Mouse (Mus musculus): ENCODE measurements around the gene Rbm15b. TPM values are rescaled to one million over a fixed set of nuclear protein-coding genes. Genes with fewer than 3 reads are reported as not detected.

The Rbm15b gene
- total RNA-seq (2021) (10 to 100 TPM; 27.4 to 32.9 TPM), polyA plus RNA-seq (2012; rRNA removed) (11.2 and 12.7 TPM in 2 replicates)
- long read RNA-seq, full-length matches to known transcripts = 19 of 19 reads
- long read RNA-seq, partial matches to known transcripts = 0 of 19 reads
- long read RNA-seq, other reads (novel, unspliced or antisense) = 0 of 19 reads

- DNase-seq = peak; percentile 98
These were observed at the start of gene Rbm15b for GRCm38 (mm10) chr9:106886828-106887702. Gene Rbm15b, minus strand, starts transcription at chr9:106887428.

GRCm38 (mm10) chr9:106934998-106935397 is 47.8 kb upstream of the Rbm15b start:
- DNase-seq = no peak

GRCm38 (mm10) chr9:106914878-106915277 is 27.6 kb upstream of the Rbm15b start:
- no peak for DNase-seq

GRCm38 (mm10) chr9:106913759-106914158 is 26.5 kb upstream of the Rbm15b start:
- DNase-seq = no peak

GRCm38 (mm10) chr9:106911624-106912023 is 24.4 kb upstream of the Rbm15b start:
- no peak for DNase-seq

- no peak for DNase-seq
These were observed 21.5 kb upstream of the Rbm15b start for GRCm38 (mm10) chr9:106908715-106909114.

GRCm38 (mm10) chr9:106908174-106908573 is 20.9 kb upstream of the Rbm15b start:
- DNase-seq = no peak

- DNase-seq = no peak
These were observed 19.4 kb upstream of the Rbm15b start for GRCm38 (mm10) chr9:106906597-106906996.

- DNase-seq = peak; percentile 42
These were observed 16.5 kb upstream of the Rbm15b start for GRCm38 (mm10) chr9:106903791-106904134.

GRCm38 (mm10) chr9:106903099-106903790 is 16.0 kb upstream of the Rbm15b start:
- no peak for DNase-seq

- no peak for DNase-seq
These were observed 14.4 kb upstream of the Rbm15b start for GRCm38 (mm10) chr9:106901596-106901995.

GRCm38 (mm10) chr9:106898901-106899300 is 11.7 kb upstream of the Rbm15b start:
- DNase-seq = peak; percentile 74

- no peak for DNase-seq
These were observed 6.1 kb upstream of the Rbm15b start for GRCm38 (mm10) chr9:106893327-106893726.

- no peak for DNase-seq
These were observed 5.3 kb upstream of the Rbm15b start for GRCm38 (mm10) chr9:106892552-106892875.

GRCm38 (mm10) chr9:106891829-106892551 is 4.8 kb upstream of the Rbm15b start, which contains the start of gene Manf:
Gene Manf, minus strand, starts transcription at chr9:106891979.
- peak; percentile 99 for DNase-seq

- no peak for DNase-seq
These were observed 4.1 kb upstream of the Rbm15b start for GRCm38 (mm10) chr9:106891341-106891741.

- DNase-seq = peak; percentile 85
These were observed 3.4 kb upstream of the Rbm15b start for GRCm38 (mm10) chr9:106890496-106891240.

GRCm38 (mm10) chr9:106889321-106889720 is 2.1 kb upstream of the Rbm15b start:
- no peak for DNase-seq

GRCm38 (mm10) chr9:106888346-106888745 is 1.1 kb upstream of the Rbm15b start:
- no peak for DNase-seq

- DNase-seq = peak; percentile 67
These were observed 1.1 kb downstream of the Rbm15b start for GRCm38 (mm10) chr9:106885901-106886731.
